Mouse (Mus musculus): ENCODE results near the gene Stx8.

GRCm38 (mm10) chr11:68158166-68158565 is 192.2 kb downstream of the Stx8 start:
- TF ChIP-seq EP300 (IDR thresholded peaks at IDR 0.05; ENCODE audit: insufficient read depth, low read depth, low read length): no peak
- no peak for TF ChIP-seq POLR2A (IDR thresholded peaks at IDR 0.05; ENCODE audit: insufficient read depth, low read length)

All from ES-Bruce4 (cell line).